Mouse (Mus musculus): ENCODE measurements at regions not wholly inside any gene's neighbourhood (a gene's known extent, or its start where the extent isn't known, plus 50 kb on each side); places are given as distances from the start of the nearest gene placed in this dataset.

DNA sequence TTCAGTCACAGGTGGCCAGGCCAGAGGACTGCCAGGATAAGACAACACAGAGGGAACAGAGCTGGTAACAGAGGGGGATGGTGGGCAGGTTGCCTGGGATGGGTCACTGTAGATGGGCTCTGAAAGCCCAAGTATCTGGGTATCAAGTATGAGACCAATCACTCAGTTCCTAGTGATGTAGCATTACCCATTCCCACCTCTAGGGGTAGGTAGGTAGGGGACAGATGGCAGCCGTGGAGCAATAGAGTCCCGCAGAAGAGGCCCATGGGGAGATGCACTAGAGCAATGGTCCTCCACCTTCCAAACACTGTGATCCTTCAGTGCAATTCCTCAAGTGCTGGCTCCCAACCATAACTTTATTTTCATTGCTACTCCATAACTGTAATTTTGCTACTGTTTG lies 60.4 kb upstream of the Dgkg start:
- no peak for DNase-seq (ENCODE audit: extremely low read depth, low read depth, low spot score)
- Histone ChIP-seq H3K36me3 (ENCODE audit: control insufficient read depth, insufficient read depth, low read length) (no peaks in the 10 kb centered on the region), H3K27ac (replicated peaks; ENCODE audit: insufficient read depth, low read depth, low read length) (no peak overlapping the region), H3K9ac (ENCODE audit: low read depth, low read length) (no peak overlapping the region), H3K4me1 (ENCODE audit: control insufficient read depth, insufficient read depth, low read length) (no peaks in the 10 kb centered on the region), H3K27me3 (ENCODE audit: control insufficient read depth, insufficient read depth, low read length) (no peaks in the 10 kb centered on the region), H3K4me3 (ENCODE audit: insufficient read depth, low read depth, low read length) (no peak overlapping the region), H3K79me2 (ENCODE audit: control insufficient read depth, insufficient read depth, low read length) (no peaks in the 10 kb centered on the region)
- TF ChIP-seq POLR2A (IDR thresholded peaks at IDR 0.05; ENCODE audit: extremely low read depth, insufficient read depth, low read length) (no peak), CTCF (IDR thresholded peaks at IDR 0.05; ENCODE audit: low read depth, low read length) (no peak)
- 50% methylated on average over 2 of the region's 2 CpGs for WGBS

DNA sequence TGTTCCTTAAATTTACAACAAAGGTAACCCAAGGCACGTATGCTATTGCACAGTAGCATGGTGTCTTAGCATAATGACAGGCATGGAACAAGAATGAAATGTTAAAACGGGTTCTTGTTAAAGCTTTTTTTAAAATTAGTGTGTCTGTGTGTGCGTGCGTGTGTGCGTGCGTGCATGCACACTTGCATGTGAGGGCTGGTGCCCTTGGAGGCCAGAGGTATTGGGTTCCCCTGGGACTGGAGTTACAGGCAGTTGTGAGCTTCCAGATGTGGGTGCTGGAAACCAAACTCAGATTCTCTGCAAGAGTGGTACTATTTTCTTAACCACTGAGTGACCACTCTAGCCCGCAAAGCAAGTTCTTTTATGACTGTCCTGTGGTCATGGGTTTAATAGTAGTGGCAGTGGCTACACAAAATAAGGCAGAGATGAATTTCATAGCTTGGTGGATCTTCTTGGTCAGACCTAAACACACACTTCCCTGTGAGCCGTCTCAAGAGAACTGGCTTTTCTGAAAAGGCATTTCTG lies 59.3 kb upstream of the Dgkg start:
- Histone ChIP-seq H3K27me3 (ENCODE audit: control insufficient read depth, insufficient read depth, low read length) (no peaks in the 10 kb centered on the region), H3K4me1 (ENCODE audit: control insufficient read depth, insufficient read depth, low read length) (no peaks in the 10 kb centered on the region), H3K9ac (ENCODE audit: low read depth, low read length) (no peak overlapping the region), H3K27ac (replicated peaks; ENCODE audit: insufficient read depth, low read depth, low read length) (no peak overlapping the region), H3K79me2 (ENCODE audit: control insufficient read depth, insufficient read depth, low read length) (no peaks in the 10 kb centered on the region), H3K4me3 (ENCODE audit: insufficient read depth, low read depth, low read length) (no peak overlapping the region), H3K36me3 (ENCODE audit: control insufficient read depth, insufficient read depth, low read length) (no peaks in the 10 kb centered on the region)
- DNase-seq (ENCODE audit: extremely low read depth, low read depth, low spot score) = no peak
- 91% methylated on average over 8 of the region's 8 CpGs for WGBS
- no peak for TF ChIP-seq CTCF (IDR thresholded peaks at IDR 0.05; ENCODE audit: low read depth, low read length)
- no peak for TF ChIP-seq POLR2A (IDR thresholded peaks at IDR 0.05; ENCODE audit: extremely low read depth, insufficient read depth, low read length)

DNA sequence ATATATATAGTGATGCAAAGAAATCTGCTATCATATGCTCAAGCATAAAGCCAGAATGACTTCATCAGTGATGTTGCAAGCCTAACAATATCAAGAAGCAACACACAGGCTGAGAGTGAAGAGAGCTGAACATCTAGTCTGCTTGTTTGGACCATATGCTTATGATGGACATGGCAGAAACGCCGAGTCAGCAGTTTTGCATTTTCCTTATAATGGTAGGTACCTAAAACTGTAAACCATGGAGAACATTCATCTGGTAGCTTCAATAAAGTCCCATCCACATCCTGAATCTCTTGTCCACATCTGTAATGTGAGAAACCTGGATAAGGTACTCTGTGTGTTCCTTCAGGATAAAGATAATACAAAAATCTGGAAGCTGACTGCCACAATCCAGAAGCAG lies 57.3 kb upstream of the Dgkg start:
- Histone ChIP-seq H3K9ac (ENCODE audit: low read depth, low read length) (no peak overlapping the region), H3K4me3 (ENCODE audit: insufficient read depth, low read depth, low read length) (no peak overlapping the region), H3K36me3 (ENCODE audit: control insufficient read depth, insufficient read depth, low read length) (no peaks in the 10 kb centered on the region), H3K27me3 (ENCODE audit: control insufficient read depth, insufficient read depth, low read length) (no peaks in the 10 kb centered on the region), H3K79me2 (ENCODE audit: control insufficient read depth, insufficient read depth, low read length) (no peaks in the 10 kb centered on the region), H3K27ac (replicated peaks; ENCODE audit: insufficient read depth, low read depth, low read length) (no peak overlapping the region), H3K4me1 (ENCODE audit: control insufficient read depth, insufficient read depth, low read length) (no peaks in the 10 kb centered on the region)
- WGBS = 71% methylated on average over 2 of the region's 2 CpGs
- DNase-seq (ENCODE audit: extremely low read depth, low read depth, low spot score) = no peak
- TF ChIP-seq CTCF (IDR thresholded peaks at IDR 0.05; ENCODE audit: low read depth, low read length) (no peak), POLR2A (IDR thresholded peaks at IDR 0.05; ENCODE audit: extremely low read depth, insufficient read depth, low read length) (no peak)

DNA sequence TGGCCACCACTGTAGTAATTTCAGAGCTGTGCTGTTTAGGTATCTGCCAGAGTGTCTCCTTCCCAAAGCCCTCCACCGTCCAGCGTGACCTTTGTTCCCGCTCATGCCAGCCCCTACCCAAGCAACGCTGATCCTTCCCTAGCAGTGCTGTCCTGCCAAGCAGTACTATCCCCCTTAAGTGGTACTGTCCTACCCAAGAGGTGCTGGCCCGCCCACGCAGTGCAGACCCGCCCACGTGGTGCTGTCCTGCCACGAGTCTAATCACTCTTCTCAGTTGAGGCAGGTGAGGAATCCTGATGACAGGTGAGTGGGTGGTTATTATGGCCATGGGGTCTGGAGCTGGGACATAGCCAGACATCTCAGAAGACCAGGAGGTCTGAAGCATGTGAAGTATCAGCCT lies 51.7 kb upstream of the Dgkg start:
- Histone ChIP-seq H3K36me3 (ENCODE audit: control insufficient read depth, insufficient read depth, low read length) (no peaks in the 10 kb centered on the region), H3K4me3 (ENCODE audit: insufficient read depth, low read depth, low read length) (no peak overlapping the region), H3K4me1 (ENCODE audit: control insufficient read depth, insufficient read depth, low read length) (no peaks in the 10 kb centered on the region), H3K79me2 (ENCODE audit: control insufficient read depth, insufficient read depth, low read length) (no peaks in the 10 kb centered on the region), H3K9ac (ENCODE audit: low read depth, low read length) (no peak overlapping the region), H3K27ac (replicated peaks; ENCODE audit: insufficient read depth, low read depth, low read length) (no peak overlapping the region), H3K27me3 (ENCODE audit: control insufficient read depth, insufficient read depth, low read length) (no peaks in the 10 kb centered on the region)
- DNase-seq (ENCODE audit: extremely low read depth, low read depth, low spot score) = no peak
- 53% methylated on average over 9 of the region's 9 CpGs for WGBS
- TF ChIP-seq POLR2A (IDR thresholded peaks at IDR 0.05; ENCODE audit: extremely low read depth, insufficient read depth, low read length) (no peak), CTCF (IDR thresholded peaks at IDR 0.05; ENCODE audit: low read depth, low read length) (no peak)
